Mouse (Mus musculus) kidney, postnatal 36 days (tissue): Measurements from ENCODE around the gene Cdc42.

Experiments
- DNase-seq, 2 experiments: peaks; one replicate each; pipeline ENCODE4 v3.0.0; 2021 to 2022; ENCODE audit warnings: mixed read lengths in 2 of 2

The Cdc42 gene

GRCm38 (mm10) chr4:137357517-137358254 lies at the start of gene Cdc42:
Gene Cdc42 (minus strand): TSS chr4:137357720.
- peak; percentile 98 to 99 for DNase-seq

GRCm38 (mm10) chr4:137405571-137405970 lies 48.1 kb upstream of the Cdc42 start:
- no peak for DNase-seq

- DNase-seq = peak in 1 of 2 experiments; percentile 49
Measured at GRCm38 (mm10) chr4:137396641-137397525, 39.4 kb upstream of the Cdc42 start.

- DNase-seq = peak in 1 of 2 experiments; percentile 61
Measured at GRCm38 (mm10) chr4:137393378-137394135, 36.0 kb upstream of the Cdc42 start.

GRCm38 (mm10) chr4:137392874-137393273 lies 35.4 kb upstream of the Cdc42 start:
- no peak for DNase-seq

- DNase-seq = no peak
Measured at GRCm38 (mm10) chr4:137391287-137391686, 33.8 kb upstream of the Cdc42 start.

- no peak for DNase-seq
Measured at GRCm38 (mm10) chr4:137390196-137390595, 32.7 kb upstream of the Cdc42 start.

- peak; percentile 62 to 80 for DNase-seq
Measured at GRCm38 (mm10) chr4:137388983-137389382, 31.5 kb upstream of the Cdc42 start.

GRCm38 (mm10) chr4:137388059-137388794 lies 30.7 kb upstream of the Cdc42 start:
- DNase-seq = peak; percentile 90

- DNase-seq = no peak
Measured at GRCm38 (mm10) chr4:137387482-137388058, 30.1 kb upstream of the Cdc42 start.

GRCm38 (mm10) chr4:137380702-137381605 lies 23.4 kb upstream of the Cdc42 start:
- no peak for DNase-seq

- no peak for DNase-seq
Measured at GRCm38 (mm10) chr4:137379713-137380255, 22.3 kb upstream of the Cdc42 start.

- DNase-seq = no peak
Measured at GRCm38 (mm10) chr4:137379085-137379484, 21.6 kb upstream of the Cdc42 start.

- DNase-seq = no peak
Measured at GRCm38 (mm10) chr4:137377526-137378304, 20.2 kb upstream of the Cdc42 start.

GRCm38 (mm10) chr4:137376778-137377177 lies 19.3 kb upstream of the Cdc42 start:
- DNase-seq = no peak

GRCm38 (mm10) chr4:137375314-137376278 lies 18.1 kb upstream of the Cdc42 start:
- no peak for DNase-seq

- DNase-seq = peak in 1 of 2 experiments; percentile 53
Measured at GRCm38 (mm10) chr4:137373711-137374110, 16.2 kb upstream of the Cdc42 start.
